Mouse (Mus musculus): Measurements from ENCODE around the gene Sbno2. TPM values are rescaled to one million over a fixed set of nuclear protein-coding genes. Genes with fewer than 3 reads are reported as not detected.

The Sbno2 gene
- 13.8 and 16.8 TPM in 2 replicates for polyA plus RNA-seq (2015; fragmentation: Nextera tagmentation; extraction: Ambion mirVana)

DNA sequence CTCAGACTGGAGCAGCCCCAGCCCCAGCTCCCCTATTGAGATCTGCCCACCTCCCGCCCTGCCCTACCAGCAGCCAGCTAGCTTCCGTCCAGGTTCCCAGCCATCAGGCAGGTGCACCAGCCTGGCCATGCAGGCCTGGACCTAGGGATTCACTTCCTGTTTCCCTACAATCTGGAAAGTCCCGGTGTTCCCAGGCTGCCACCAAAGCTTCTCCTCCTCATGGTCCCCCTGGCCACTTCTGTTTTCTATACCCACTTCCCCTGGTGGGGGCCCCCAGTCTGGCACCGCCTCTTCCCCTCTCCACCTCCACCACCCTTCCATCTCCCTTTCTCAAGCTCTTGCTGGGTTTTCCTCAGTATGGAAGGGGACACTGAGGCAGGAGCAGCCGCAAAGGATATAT lies at the start of gene Sbno2:
TSS of gene Sbno2 (minus strand) at position 112 of the 400 bp plus-strand sequence.
- Histone ChIP-seq H3K4me2 (no peak within 1 kb of the TSS), H3K27me3 (replicated peaks) (no peaks in the 10 kb centered on the region), H3K9ac (no peak within 1 kb of the TSS), H3K36me3 (replicated peaks) (no peaks in the 10 kb centered on the region), H3K27ac (no peak within 1 kb of the TSS), H3K4me1 (peaks cover 20% of the 10 kb centered on the region), H3K4me3 (no peak within 1 kb of the TSS), H3K9me3 (no peaks in the 10 kb centered on the region)
- WGBS, result 72% methylated on average over 5 of the region's 5 CpGs
- no peak for ATAC-seq (replicated peaks)

GRCm38 (mm10) chr10:80154384-80154783 lies 49.0 kb upstream of the Sbno2 start:
- H3K4me1 ChIP-seq, result peaks cover 65% of the 10 kb centered on the region
- no peaks in the 10 kb centered on the region for H3K27me3 ChIP-seq (replicated peaks)
- WGBS, result 77% methylated on average over 7 of the region's 7 CpGs
- H3K9ac ChIP-seq, result no peak overlapping the region
- no peak overlapping the region; the same call in 1 of the 2 replicates for H3K4me2 ChIP-seq
- H3K36me3 ChIP-seq (replicated peaks), result peaks cover 46% of the 10 kb centered on the region
- no peak for ATAC-seq (replicated peaks)
- H3K4me3 ChIP-seq, result no peak overlapping the region
- peak overlapping the region; percentile 52; the same call in 1 of the 2 replicates for H3K27ac ChIP-seq
- H3K9me3 ChIP-seq, result no peaks in the 10 kb centered on the region

DNA sequence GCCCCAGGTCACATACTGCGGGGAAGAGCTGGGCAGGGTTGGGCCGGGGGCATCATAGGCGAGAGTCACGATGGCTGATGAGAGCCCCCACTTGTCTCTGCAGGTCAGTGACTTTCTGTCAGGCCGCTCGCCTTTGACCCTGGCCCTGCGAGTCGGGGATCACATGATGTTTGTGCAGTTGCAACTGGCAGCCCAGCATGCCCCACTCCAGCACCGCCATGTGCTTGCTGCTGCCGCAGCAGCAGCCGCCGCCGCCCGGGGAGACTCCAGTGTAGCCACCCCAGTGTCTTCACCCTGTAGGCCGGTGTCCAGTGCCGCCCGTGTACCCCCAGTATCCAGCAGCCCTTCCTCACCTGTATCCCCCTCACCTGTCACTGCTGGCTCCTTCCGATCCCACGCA lies 48.3 kb upstream of the Sbno2 start:
- Histone ChIP-seq H3K4me1 (peaks cover 59% of the 10 kb centered on the region), H3K4me2 (peak overlapping the region; percentile 67), H3K27me3 (replicated peaks) (no peaks in the 10 kb centered on the region), H3K27ac (peak overlapping the region; percentile 100), H3K4me3 (no peak overlapping the region), H3K9ac (peak overlapping the region; percentile 99; the same call in 1 of the 2 replicates), H3K36me3 (replicated peaks) (peaks cover 46% of the 10 kb centered on the region), H3K9me3 (no peaks in the 10 kb centered on the region)
- 84% methylated on average over 19 of the region's 19 CpGs for WGBS
- ATAC-seq (replicated peaks), result no peak

DNA sequence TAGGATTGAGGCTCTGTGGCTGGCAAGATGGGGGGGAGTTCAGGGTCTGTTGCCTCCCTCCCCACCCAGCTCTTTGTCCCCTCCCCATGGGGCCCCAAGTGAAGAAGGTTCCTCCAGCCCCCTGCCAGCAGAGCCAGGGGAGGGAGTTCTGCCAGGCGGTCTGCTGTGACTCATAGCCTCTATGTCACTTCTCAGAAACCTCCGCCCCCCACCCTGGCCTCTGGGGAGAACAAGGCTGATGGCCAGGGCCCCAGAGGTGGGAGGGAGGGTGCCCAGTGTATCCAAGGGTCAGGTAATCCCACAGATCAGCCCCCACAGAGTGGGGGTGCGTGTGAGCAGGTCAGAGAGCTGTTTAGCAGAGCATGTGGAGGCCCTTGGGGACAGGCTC lies 47.5 kb upstream of the Sbno2 start:
- WGBS, result 25% methylated on average over 3 of the region's 3 CpGs
- peak overlapping the region; percentile 99 for H3K9ac ChIP-seq
- peak overlapping the region; percentile 100 for H3K27ac ChIP-seq
- H3K36me3 ChIP-seq (replicated peaks), result peaks cover 46% of the 10 kb centered on the region
- peak overlapping the region; percentile 67 for H3K4me2 ChIP-seq
- ATAC-seq (replicated peaks), result no peak
- no peaks in the 10 kb centered on the region for H3K27me3 ChIP-seq (replicated peaks)
- no peaks in the 10 kb centered on the region for H3K9me3 ChIP-seq
- H3K4me1 ChIP-seq, result peaks cover 52% of the 10 kb centered on the region
- H3K4me3 ChIP-seq, result peak overlapping the region; percentile 94

GRCm38 (mm10) chr10:80152071-80152872 lies 46.9 kb upstream of the Sbno2 start:
- no peak for ATAC-seq (replicated peaks)
- peak overlapping the region; percentile 94 for H3K4me3 ChIP-seq
- H3K27ac ChIP-seq, result peak overlapping the region; percentile 100
- 3% methylated on average over 15 of the region's 15 CpGs for WGBS
- peaks cover 54% of the 10 kb centered on the region for H3K4me1 ChIP-seq
- H3K9me3 ChIP-seq, result no peaks in the 10 kb centered on the region
- peaks cover 44% of the 10 kb centered on the region for H3K36me3 ChIP-seq (replicated peaks)
- H3K9ac ChIP-seq, result peak overlapping the region; percentile 99
- no peaks in the 10 kb centered on the region for H3K27me3 ChIP-seq (replicated peaks)
- H3K4me2 ChIP-seq, result peak overlapping the region; percentile 67

GRCm38 (mm10) chr10:80151211-80152034 lies 46.1 kb upstream of the Sbno2 start:
- Histone ChIP-seq H3K4me1 (peaks cover 51% of the 10 kb centered on the region), H3K4me3 (peak overlapping the region; percentile 94), H3K9ac (peak overlapping the region; percentile 99), H3K27ac (peak overlapping the region; percentile 100), H3K9me3 (no peaks in the 10 kb centered on the region), H3K27me3 (replicated peaks) (no peaks in the 10 kb centered on the region), H3K4me2 (peak overlapping the region; percentile 67), H3K36me3 (replicated peaks) (peaks cover 35% of the 10 kb centered on the region)
- WGBS, result under 1% methylated on average over 26 of the region's 26 CpGs
- no peak for ATAC-seq (replicated peaks)

DNA sequence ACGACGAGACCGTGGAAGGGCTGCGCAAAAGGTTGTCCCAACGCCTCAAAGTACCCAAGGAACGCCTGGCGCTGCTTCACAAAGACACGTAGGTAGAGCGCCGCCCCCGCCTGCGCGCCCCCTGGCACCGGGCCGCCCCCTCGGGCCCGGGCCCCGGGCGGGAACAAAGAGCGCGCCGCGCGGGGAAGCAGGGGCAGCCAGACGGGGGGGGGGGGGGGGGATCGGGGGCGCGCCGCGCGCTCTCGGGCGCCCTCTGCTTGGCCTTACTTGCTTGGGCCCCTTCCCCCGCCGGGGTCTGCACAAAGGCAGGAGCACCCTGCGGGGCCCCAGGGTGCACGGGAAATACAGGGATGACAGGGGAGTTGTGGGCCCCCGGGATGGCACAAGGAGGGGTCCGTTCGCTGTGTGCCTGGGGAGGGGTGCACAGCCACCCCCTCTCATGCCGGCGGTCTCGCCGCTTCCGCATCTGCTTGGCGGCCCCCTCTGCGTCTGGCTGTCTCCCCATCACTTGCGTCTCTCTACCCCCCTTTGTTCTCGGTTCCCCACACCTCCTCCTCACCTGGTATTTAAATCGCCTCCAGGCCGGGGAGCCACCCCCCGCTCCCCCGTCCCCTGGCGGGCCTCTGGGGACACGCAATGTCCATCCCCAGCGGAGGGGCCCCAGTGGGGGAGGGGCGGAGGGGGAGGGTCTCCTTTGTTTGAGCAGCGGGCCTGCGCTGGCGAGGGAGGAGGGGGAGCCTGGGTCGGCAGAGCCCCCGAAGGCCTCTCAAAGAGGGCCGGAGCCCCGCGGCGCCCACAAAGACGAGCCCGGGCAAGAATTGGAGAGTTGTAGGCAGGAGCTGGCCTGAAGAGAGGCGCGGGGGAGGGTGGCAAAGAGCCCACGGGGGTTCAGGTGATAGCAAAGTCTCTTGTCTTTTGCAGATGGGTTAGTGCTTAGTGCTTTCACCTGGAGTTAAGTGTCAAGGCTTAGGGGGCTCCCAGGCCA lies 45.1 kb upstream of the Sbno2 start:
- Histone ChIP-seq H3K27ac (peak overlapping the region; percentile 100), H3K36me3 (replicated peaks) (peaks cover 26% of the 10 kb centered on the region), H3K4me3 (peak overlapping the region; percentile 94), H3K4me1 (peaks cover 57% of the 10 kb centered on the region), H3K27me3 (replicated peaks) (no peaks in the 10 kb centered on the region), H3K4me2 (peak overlapping the region; percentile 67), H3K9me3 (no peaks in the 10 kb centered on the region), H3K9ac (peak overlapping the region; percentile 99)
- ATAC-seq (replicated peaks), result no peak
- WGBS, result under 1% methylated on average over 69 of the region's 71 CpGs

DNA sequence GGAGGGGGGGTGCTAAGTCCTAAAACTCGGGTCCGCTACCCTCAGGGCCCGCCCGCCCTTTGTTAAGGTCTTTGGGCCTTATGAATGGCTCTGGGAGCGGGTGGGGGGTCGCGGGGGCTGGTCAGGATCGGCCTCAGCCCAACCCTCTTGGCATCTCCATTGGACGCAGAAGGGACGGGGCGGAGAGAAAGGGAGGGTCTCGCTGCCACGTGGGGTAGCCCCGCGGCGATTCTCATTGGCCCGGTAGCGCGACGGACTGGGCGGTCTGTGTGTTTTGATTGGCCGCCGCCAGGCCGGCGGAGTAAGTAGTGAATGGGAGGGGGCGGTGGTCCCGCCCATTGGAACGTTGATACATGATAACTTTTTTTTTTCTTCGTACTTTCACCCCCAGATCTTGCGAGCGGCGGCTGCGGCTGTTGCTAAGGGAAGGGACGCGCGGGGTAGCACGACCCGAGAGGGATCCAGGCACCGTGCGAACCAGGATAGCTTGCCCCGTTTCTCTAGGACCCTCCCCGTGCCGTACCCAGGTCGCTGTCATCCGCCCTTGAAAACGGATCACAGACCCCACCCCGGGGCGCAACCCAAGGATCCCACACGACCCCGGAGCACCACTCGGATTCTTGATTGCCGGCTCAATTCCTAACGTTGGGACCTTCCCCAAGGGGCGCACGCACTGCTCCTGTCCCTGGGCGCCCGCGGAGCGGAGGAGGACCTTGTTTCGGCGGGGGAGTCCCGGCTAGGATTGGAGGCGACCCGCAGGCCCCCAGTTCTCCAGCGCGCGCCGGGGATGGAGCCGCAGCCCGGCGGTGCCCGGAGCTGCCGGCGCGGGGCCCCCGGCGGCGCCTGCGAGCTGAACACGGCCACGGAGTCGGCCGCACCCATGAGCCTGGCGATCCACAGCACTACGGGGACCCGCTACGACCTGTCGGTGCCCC lies 44.2 kb upstream of the Sbno2 start:
- Histone ChIP-seq H3K9me3 (no peaks in the 10 kb centered on the region), H3K4me3 (peak overlapping the region; percentile 94), H3K27me3 (replicated peaks) (no peaks in the 10 kb centered on the region), H3K9ac (peak overlapping the region; percentile 99), H3K4me2 (peak overlapping the region; percentile 67), H3K4me1 (peaks cover 52% of the 10 kb centered on the region), H3K36me3 (replicated peaks) (peaks cover 16% of the 10 kb centered on the region), H3K27ac (peak overlapping the region; percentile 100)
- under 1% methylated on average over 81 of the region's 88 CpGs for WGBS
- ATAC-seq (replicated peaks), result peak; percentile 89

GRCm38 (mm10) chr10:80148610-80149290 lies 43.4 kb upstream of the Sbno2 start:
- WGBS, result under 1% methylated on average over 57 of the region's 57 CpGs
- H3K4me1 ChIP-seq, result peaks cover 49% of the 10 kb centered on the region
- peak overlapping the region; percentile 67 for H3K4me2 ChIP-seq
- H3K27ac ChIP-seq, result peak overlapping the region; percentile 100
- H3K9ac ChIP-seq, result peak overlapping the region; percentile 95
- peaks cover 12% of the 10 kb centered on the region; the same call in 1 of the 2 replicates for H3K36me3 ChIP-seq (replicated peaks)
- ATAC-seq (replicated peaks), result peak; percentile 57
- no peaks in the 10 kb centered on the region for H3K9me3 ChIP-seq
- H3K27me3 ChIP-seq (replicated peaks), result no peaks in the 10 kb centered on the region
- peak overlapping the region; percentile 94 for H3K4me3 ChIP-seq

Data from midbrain, embryonic 15.5 days (tissue).